Mouse (Mus musculus) cerebellum, postnatal 14 days (tissue): Measurements from ENCODE around the gene Klf4.

ENCODE experiments used
- DNase-seq, 2 experiments: peaks; one replicate each; pipeline ENCODE4 v3.0.0; 2021; ENCODE audit warnings: mixed read lengths in 2 of 2

The Klf4 gene

GRCm38 (mm10) chr4:55532407-55533195, at the start of gene Klf4:
Klf4 (minus strand) TSS chr4:55532466.
- peak; percentile 75 to 76 for DNase-seq

- DNase-seq, result no peak
Observed at GRCm38 (mm10) chr4:55571432-55571831, 39.2 kb upstream of the Klf4 start.

- peak in 1 of 2 experiments; percentile 6 for DNase-seq
Observed at GRCm38 (mm10) chr4:55567986-55568385, 35.7 kb upstream of the Klf4 start.

GRCm38 (mm10) chr4:55567575-55567974, 35.3 kb upstream of the Klf4 start:
- peak; percentile 11 to 27 for DNase-seq

- DNase-seq, result no peak
Observed at GRCm38 (mm10) chr4:55564317-55564716, 32.1 kb upstream of the Klf4 start.

GRCm38 (mm10) chr4:55563050-55563449, 30.8 kb upstream of the Klf4 start:
- DNase-seq, result no peak

- peak; percentile 36 to 42 for DNase-seq
Observed at GRCm38 (mm10) chr4:55562062-55562461, 29.8 kb upstream of the Klf4 start.

- no peak for DNase-seq
Observed at GRCm38 (mm10) chr4:55546869-55547268, 14.6 kb upstream of the Klf4 start.

GRCm38 (mm10) chr4:55542753-55543152, 10.5 kb upstream of the Klf4 start:
- no peak for DNase-seq

GRCm38 (mm10) chr4:55541654-55542053, 9.4 kb upstream of the Klf4 start:
- DNase-seq, result no peak

GRCm38 (mm10) chr4:55541221-55541620, 9.0 kb upstream of the Klf4 start:
- DNase-seq, result no peak

- DNase-seq, result no peak
Observed at GRCm38 (mm10) chr4:55535012-55535411, 2.7 kb upstream of the Klf4 start.

- no peak for DNase-seq
Observed at GRCm38 (mm10) chr4:55534510-55534909, 2.2 kb upstream of the Klf4 start.

- DNase-seq, result peak in 1 of 2 experiments; percentile 4
Observed at GRCm38 (mm10) chr4:55533803-55534254, 1.6 kb upstream of the Klf4 start.

- peak in 1 of 2 experiments; percentile 4 for DNase-seq
Observed at GRCm38 (mm10) chr4:55533196-55533802, 1.0 kb upstream of the Klf4 start.

GRCm38 (mm10) chr4:55531856-55532406, 335 bp downstream of the Klf4 start:
- no peak for DNase-seq

- DNase-seq, result peak; percentile 16 to 18
Observed at GRCm38 (mm10) chr4:55531096-55531855, 990 bp downstream of the Klf4 start.

GRCm38 (mm10) chr4:55530731-55531095, 1.6 kb downstream of the Klf4 start:
- DNase-seq, result peak in 1 of 2 experiments; percentile 14

- peak; percentile 44 to 61 for DNase-seq
Observed at GRCm38 (mm10) chr4:55530236-55530635, 2.0 kb downstream of the Klf4 start.

GRCm38 (mm10) chr4:55528404-55528803, 3.9 kb downstream of the Klf4 start:
- DNase-seq, result no peak

GRCm38 (mm10) chr4:55527931-55528330, 4.3 kb downstream of the Klf4 start:
- DNase-seq, result no peak

GRCm38 (mm10) chr4:55526247-55527115, 5.8 kb downstream of the Klf4 start:
- DNase-seq, result peak; percentile 15 to 16
